ENCODE assay signal across 10 mouse cellular contexts in genomic region chr12:119390192-119390684, GRCm38 (mm10).
DNase-seq lines count a peak whose midpoint lies in the region; ATAC-seq lines count a peak whose summit lies in the region.
"Had no signal": no experiment of that assay in that cellular context is flagged by ENCODE, and none has a peak within 500 bp of the region (broad histone marks: within the 10 kb centered on the region; RNA-seq: fewer than 3 reads in every experiment).

No protein-coding gene starts in this region.

- intact Hi-C loops in left cerebral cortex, postnatal 4 days (cut with DNase I): no loop called here

- peak; percentile 3 for DNase-seq in right cerebral cortex, postnatal 14 days
- no peak for DNase-seq in right cerebral cortex, adult 18-20 months
- peak; percentile 20 for DNase-seq in kidney, adult 18-20 months
- peak; percentile 27 for DNase-seq in urinary bladder, adult 2 months (ENCODE audit: low spot score)
- DNase-seq in adrenal gland, postnatal 14 days: no peak
- no peak for DNase-seq in left cerebral cortex, postnatal 4 days
- DNase-seq: adrenal gland, postnatal 10 days had no signal

- H3K27me3 ChIP-seq in lung, embryonic 16.5 days (ENCODE audit: control insufficient read depth, insufficient read depth, low read depth, low read length): peaks cover 2% of the 10 kb centered on the region; the same call in 1 of the 2 replicates
- H3K27me3 ChIP-seq in forebrain, embryonic 12.5 days: no peaks in the 10 kb centered on the region
- H3K27me3 ChIP-seq: heart, embryonic 15.5 days had no signal

- H3K27ac ChIP-seq in lung, embryonic 16.5 days (ENCODE audit: low read length): peak overlapping the region; percentile 3; the same call in 1 of the 2 replicates
- no peak overlapping the region for H3K27ac ChIP-seq in forebrain, embryonic 12.5 days
- H3K27ac ChIP-seq: heart, embryonic 15.5 days had no signal

- no peak overlapping the region for H3K4me3 ChIP-seq in lung, embryonic 16.5 days (ENCODE audit: low read length)
- H3K4me3 ChIP-seq in forebrain, embryonic 12.5 days (replicated peaks): no peak overlapping the region
- H3K4me3 ChIP-seq: heart, embryonic 15.5 days had no signal

- no peaks in the 10 kb centered on the region for H3K4me1 ChIP-seq in lung, embryonic 16.5 days (replicated peaks; ENCODE audit: control insufficient read depth, insufficient read depth, low read length)
- no peaks in the 10 kb centered on the region for H3K4me1 ChIP-seq in forebrain, embryonic 12.5 days
- H3K4me1 ChIP-seq: heart, embryonic 15.5 days had no signal

- no peaks in the 10 kb centered on the region for H3K9me3 ChIP-seq in lung, embryonic 16.5 days (ENCODE audit: control insufficient read depth, low read length)
- H3K9me3 ChIP-seq in forebrain, embryonic 12.5 days: no peaks in the 10 kb centered on the region
- H3K9me3 ChIP-seq: heart, embryonic 15.5 days had no signal

- H3K9ac ChIP-seq in lung, embryonic 16.5 days (ENCODE audit: low read length): no peak overlapping the region
- H3K9ac ChIP-seq in forebrain, embryonic 12.5 days: no peak overlapping the region
- H3K9ac ChIP-seq: heart, embryonic 15.5 days had no signal

- H3K4me2 ChIP-seq in lung, embryonic 16.5 days (ENCODE audit: low read depth, low read length): 0 out of 2 replicates have a peak overlapping the region, but pooled peaks have one; percentile 20
- no peak overlapping the region for H3K4me2 ChIP-seq in forebrain, embryonic 12.5 days
- H3K4me2 ChIP-seq: heart, embryonic 15.5 days had no signal

- ATAC-seq in lung, embryonic 16.5 days (ENCODE audit: low read depth): peak; percentile 97
- no peak for ATAC-seq in forebrain, embryonic 12.5 days (ENCODE audit: low FRiP score)

- no peaks in the 10 kb centered on the region for H3K36me3 ChIP-seq in lung, embryonic 16.5 days (ENCODE audit: control insufficient read depth, insufficient read depth, low read length)
- no peaks in the 10 kb centered on the region for H3K36me3 ChIP-seq in forebrain, embryonic 12.5 days (replicated peaks)
- H3K36me3 ChIP-seq: heart, embryonic 15.5 days had no signal

- WGBS in lung, embryonic 16.5 days: 30% methylated on average over 3 of the region's 3 CpGs
- WGBS in forebrain, embryonic 12.5 days: 65% methylated on average over 3 of the region's 3 CpGs

Comparison
In these comparisons a context has a peak if more than half of its experiments do, and no peak if none do; other contexts are left out.
1. DNase-seq: peak in right cerebral cortex, postnatal 14 days (single experiment), kidney, adult 18-20 months (single experiment) and urinary bladder, adult 2 months (single experiment); none in right cerebral cortex, adult 18-20 months (single experiment), adrenal gland, postnatal 14 days (single experiment) and left cerebral cortex, postnatal 4 days (single experiment).